Mouse (Mus musculus) stomach, postnatal 0 days (tissue): ENCODE measurements around the gene Tyk2.

Source experiments
- CTCF ChIP-seq: IDR thresholded peaks from 2 replicates; pipeline ENCODE4 v1.5.1; 2016; ENCODE audit warnings: antibody characterized with exemption, low read depth, mild to moderate bottlenecking, moderate library complexity
- EP300 ChIP-seq: optimal IDR thresholded peaks from 2 replicates; pipeline ENCODE3; 2016; ENCODE audit warnings: antibody characterized with exemption

DNA sequence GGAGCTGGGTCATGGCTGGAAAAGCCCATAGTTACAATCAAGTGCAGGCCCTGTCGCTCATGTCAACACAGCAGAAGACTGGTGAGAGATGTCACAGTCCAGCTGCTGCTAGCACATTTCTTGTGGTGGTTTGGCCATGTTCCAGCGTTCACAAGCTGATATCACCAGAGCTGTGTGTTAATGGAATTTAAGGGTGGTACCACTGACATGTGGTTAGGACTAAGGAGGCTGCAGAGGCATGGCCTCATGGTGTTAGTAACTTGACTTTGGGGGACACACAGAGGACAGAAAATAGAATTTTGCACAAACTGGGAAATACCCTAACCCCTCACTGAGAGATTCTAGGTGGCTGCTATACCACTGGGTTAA, 4.8 kb downstream of the Tyk2 start:
- TF ChIP-seq CTCF (no peak), EP300 (no peak)
